Mouse (Mus musculus): Measurements from ENCODE around the gene Fgfr2.

Gene Fgfr2

GRCm38 (mm10) chr7:131628846-131629391 lies 1494.2 kb downstream of the Fgfr2 start:
- DNase-seq = no peak

- no peak for DNase-seq
Observed at GRCm38 (mm10) chr7:131628356-131628755, 1494.8 kb downstream of the Fgfr2 start.

- DNase-seq = no peak
Observed at GRCm38 (mm10) chr7:131609677-131610076, 1513.5 kb downstream of the Fgfr2 start.

GRCm38 (mm10) chr7:131608049-131608448 lies 1515.1 kb downstream of the Fgfr2 start:
- no peak for DNase-seq

GRCm38 (mm10) chr7:131605481-131605880 lies 1517.7 kb downstream of the Fgfr2 start:
- DNase-seq = no peak

- no peak for DNase-seq
Observed at GRCm38 (mm10) chr7:131604946-131605345, 1518.2 kb downstream of the Fgfr2 start.

- DNase-seq = no peak
Observed at GRCm38 (mm10) chr7:131603186-131603585, 1520.0 kb downstream of the Fgfr2 start.

GRCm38 (mm10) chr7:131602106-131602505 lies 1521.0 kb downstream of the Fgfr2 start:
- no peak for DNase-seq

GRCm38 (mm10) chr7:131598483-131598824 lies 1524.7 kb downstream of the Fgfr2 start:
- peak; percentile 20 for DNase-seq

- DNase-seq = no peak
Observed at GRCm38 (mm10) chr7:131597779-131598482, 1525.2 kb downstream of the Fgfr2 start.

GRCm38 (mm10) chr7:131585551-131585950 lies 1537.6 kb downstream of the Fgfr2 start:
- no peak for DNase-seq

- DNase-seq = no peak
Observed at GRCm38 (mm10) chr7:131582178-131582577, 1541.0 kb downstream of the Fgfr2 start.

- no peak for DNase-seq
Observed at GRCm38 (mm10) chr7:131575246-131575645, 1547.9 kb downstream of the Fgfr2 start.

- no peak for DNase-seq
Observed at GRCm38 (mm10) chr7:131560697-131561042, 1562.5 kb downstream of the Fgfr2 start.

GRCm38 (mm10) chr7:131559986-131560696 lies 1563.0 kb downstream of the Fgfr2 start, which contains the start of gene Bub3:
Bub3 (plus strand) TSS chr7:131560222.
- DNase-seq = peak; percentile 91

- no peak for DNase-seq
Observed at GRCm38 (mm10) chr7:131557751-131558150, 1565.4 kb downstream of the Fgfr2 start.

GRCm38 (mm10) chr7:131556541-131557271 lies 1566.4 kb downstream of the Fgfr2 start:
- DNase-seq = peak; percentile 6

- DNase-seq = no peak
Observed at GRCm38 (mm10) chr7:131556116-131556515, 1567.0 kb downstream of the Fgfr2 start.

- DNase-seq = peak; percentile 5
Observed at GRCm38 (mm10) chr7:131555301-131556081, 1567.7 kb downstream of the Fgfr2 start.

GRCm38 (mm10) chr7:131554341-131555180 lies 1568.6 kb downstream of the Fgfr2 start:
- no peak for DNase-seq

- peak; percentile 48 for DNase-seq
Observed at GRCm38 (mm10) chr7:131553771-131554175, 1569.4 kb downstream of the Fgfr2 start.

- no peak for DNase-seq
Observed at GRCm38 (mm10) chr7:131552781-131553180, 1570.4 kb downstream of the Fgfr2 start.
